Mouse (Mus musculus) intestine, postnatal 0 days (tissue): ENCODE data around the gene Nhej1. TPM values are rescaled to one million over a fixed set of nuclear protein-coding genes. Genes with fewer than 3 reads are reported as not detected.

Experiments used
- ATAC-seq: fragments of 200-750 bp; cut with Nextera tagmentation; 2 replicates; pipeline ENCODE4 v1.8.0; 2017; ENCODE audit warnings: mild to moderate bottlenecking, moderate TSS enrichment, moderate library complexity
- H3K27ac ChIP-seq: fragments of 300-500 bp; sonication (generic); 2 replicates; pipeline ENCODE4 v1.5.1; 2014; ENCODE audit warnings: mild to moderate bottlenecking, low read depth, low read length, moderate library complexity
- H3K27me3 ChIP-seq: fragments of 300-500 bp; sonication (generic); replicated peaks from 2 replicates; pipeline ENCODE4 v1.6.1; 2014; ENCODE audit warnings: low read length, mixed read lengths; ENCODE audit not compliant: control insufficient read depth, insufficient read depth
- H3K36me3 ChIP-seq: fragments of 300-500 bp; sonication (generic); 2 replicates; pipeline ENCODE4 v1.6.1; 2014; ENCODE audit warnings: mild to moderate bottlenecking, moderate library complexity; ENCODE audit not compliant: control insufficient read depth, insufficient read depth
- H3K4me1 ChIP-seq: fragments of 300-500 bp; sonication (generic); replicated peaks from 2 replicates; pipeline ENCODE4 v1.6.1; 2014; ENCODE audit warnings: antibody characterized with exemption, low read length, mixed read lengths; ENCODE audit not compliant: control insufficient read depth, insufficient read depth
- H3K4me2 ChIP-seq: fragments of 300-500 bp; sonication (generic); replicated peaks from 2 replicates; pipeline ENCODE4 v1.6.1; 2014; ENCODE audit warnings: low read depth, mild to moderate bottlenecking, moderate library complexity
- H3K4me3 ChIP-seq: fragments of 300-500 bp; sonication (generic); 2 replicates; pipeline ENCODE4 v1.5.1; 2014; ENCODE audit warnings: low read depth, low read length
- H3K9ac ChIP-seq: fragments of 300-500 bp; sonication (generic); 2 replicates; pipeline ENCODE4 v1.6.1; 2014; ENCODE audit warnings: mild to moderate bottlenecking, low read depth, low read length
- H3K9me3 ChIP-seq: fragments of 300-500 bp; sonication (generic); 2 replicates; pipeline ENCODE4 v1.6.1; 2016; ENCODE audit warnings: mixed run types; ENCODE audit not compliant: control insufficient read depth
- CTCF ChIP-seq: sonication (generic); IDR thresholded peaks from 2 replicates; pipeline ENCODE4 v1.5.1; 2016; ENCODE audit warnings: low read depth, mild to moderate bottlenecking, control low read depth, antibody characterized with exemption, moderate library complexity
- WGBS: fragments of 180-500 bp; shearing (Covaris S2); extraction: QIAGEN DNeasy Blood & Tissue Kit; methylation state at CpG from one replicate; pipeline ENCODE4 v1.1.7; 2014; 5-methylcytosine and 5-hydroxymethylcytosine counted together
- polyA plus RNA-seq: library from polyadenylated mRNA; unstranded; fragments of >200 nt; fragmentation: Nextera tagmentation; extraction: Ambion mirVana; gene quantifications from 2 replicates; pipeline ENCODE4 v1.2.1, GENCODE M21; 2015

Gene Nhej1
- polyA plus RNA-seq, 1 experiment from 2014 or later, result 5.0 TPM

DNA sequence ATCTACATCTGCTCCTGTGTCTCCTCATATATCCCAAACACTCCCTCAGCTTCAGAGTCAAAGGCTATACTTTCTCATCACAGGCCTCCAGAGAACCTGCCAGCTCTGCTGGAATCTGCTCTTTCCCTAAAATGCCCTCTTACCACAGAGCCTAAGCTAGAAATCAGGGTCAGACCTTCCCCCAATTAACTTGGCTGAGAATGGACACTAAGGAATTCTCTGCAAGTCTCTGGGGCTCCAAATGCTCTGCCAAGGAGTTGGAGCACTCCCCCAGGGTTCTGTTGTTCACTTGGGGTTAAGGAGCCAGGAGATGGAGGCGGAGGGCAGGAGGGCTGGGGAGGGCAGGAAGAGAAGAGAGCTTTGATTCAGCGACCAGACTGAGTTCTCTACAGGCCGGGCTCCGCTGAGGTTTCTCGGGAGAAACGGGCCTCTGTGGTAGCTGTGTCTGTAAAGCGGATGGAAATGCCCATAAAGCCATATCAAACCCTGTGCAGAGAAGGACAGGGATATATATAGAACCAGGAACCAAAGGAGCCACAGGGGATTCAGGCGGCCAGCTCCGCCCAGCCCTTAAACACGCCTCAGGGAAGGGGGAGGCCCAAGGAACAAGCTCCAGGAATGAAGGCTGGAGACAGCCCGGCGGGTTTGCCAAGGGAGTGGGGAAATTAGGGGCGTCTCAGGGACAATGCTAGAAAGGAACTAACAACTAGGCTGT is 109.3 kb downstream of the Nhej1 start:
- Histone ChIP-seq H3K4me3 (no peak overlapping the region), H3K27ac (no peak overlapping the region), H3K4me2 (peak overlapping the region; percentile 51), H3K36me3 (no peaks in the 10 kb centered on the region), H3K4me1 (no peaks in the 10 kb centered on the region; the same call in 1 of the 2 replicates), H3K9me3 (no peaks in the 10 kb centered on the region), H3K9ac (no peak overlapping the region), H3K27me3 (no peaks in the 10 kb centered on the region)
- no peak for TF ChIP-seq CTCF
- peak; percentile 65; the same call in 1 of the 2 replicates for ATAC-seq
- WGBS, result 13% methylated on average over 13 of the region's 13 CpGs

- Histone ChIP-seq H3K4me2 (no peak overlapping the region), H3K4me3 (no peak overlapping the region), H3K27me3 (no peaks in the 10 kb centered on the region), H3K9me3 (no peaks in the 10 kb centered on the region), H3K36me3 (no peaks in the 10 kb centered on the region), H3K9ac (no peak overlapping the region), H3K4me1 (no peaks in the 10 kb centered on the region; the same call in 1 of the 2 replicates), H3K27ac (no peak overlapping the region)
- no peak for TF ChIP-seq CTCF
- no peak for ATAC-seq
- WGBS, result 19% methylated on average over 5 of the region's 5 CpGs
Observed at GRCm38 (mm10) chr1:75014210-75014845, 110.7 kb downstream of the Nhej1 start.

- no peak for TF ChIP-seq CTCF
- Histone ChIP-seq H3K9me3 (no peaks in the 10 kb centered on the region), H3K4me3 (no peak overlapping the region), H3K27ac (no peak overlapping the region), H3K36me3 (no peaks in the 10 kb centered on the region), H3K27me3 (no peaks in the 10 kb centered on the region), H3K9ac (no peak overlapping the region), H3K4me2 (no peak overlapping the region), H3K4me1 (no peaks in the 10 kb centered on the region)
- no peak; the same call in 1 of the 2 replicates for ATAC-seq
Observed at GRCm38 (mm10) chr1:75010817-75011216, 114.2 kb downstream of the Nhej1 start.

GRCm38 (mm10) chr1:75010203-75010602 is 114.8 kb downstream of the Nhej1 start:
- Histone ChIP-seq H3K9me3 (no peaks in the 10 kb centered on the region), H3K4me2 (no peak overlapping the region), H3K36me3 (no peaks in the 10 kb centered on the region), H3K27me3 (no peaks in the 10 kb centered on the region), H3K9ac (no peak overlapping the region), H3K27ac (no peak overlapping the region), H3K4me3 (no peak overlapping the region), H3K4me1 (no peaks in the 10 kb centered on the region)
- ATAC-seq, result no peak
- TF ChIP-seq CTCF, result no peak
- 36% methylated on average over 2 of the region's 2 CpGs for WGBS

GRCm38 (mm10) chr1:75006016-75006415 is 119.0 kb downstream of the Nhej1 start:
- no peak for ATAC-seq

DNA sequence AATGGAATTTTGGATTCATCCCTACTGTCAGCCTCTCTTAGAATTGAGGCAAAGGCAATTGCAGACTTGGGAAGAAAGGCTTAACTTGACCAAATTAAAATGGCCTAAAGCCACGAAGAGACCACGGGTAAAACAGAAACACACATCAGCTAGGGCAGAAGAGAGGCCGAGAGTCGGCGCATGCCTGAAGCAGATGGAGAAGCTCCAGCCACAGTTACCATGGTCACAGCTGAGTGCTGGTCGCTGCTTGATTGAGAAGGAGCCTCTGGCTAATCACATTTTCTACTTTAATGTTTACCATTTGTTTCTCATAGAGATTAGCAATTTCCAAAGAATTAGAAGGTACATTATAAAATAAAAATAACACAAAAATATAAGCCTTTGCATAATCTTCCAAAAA is 123.8 kb downstream of the Nhej1 start:
- Histone ChIP-seq H3K36me3 (no peaks in the 10 kb centered on the region), H3K9me3 (no peaks in the 10 kb centered on the region), H3K9ac (no peak overlapping the region), H3K27me3 (no peaks in the 10 kb centered on the region), H3K27ac (no peak overlapping the region), H3K4me1 (no peaks in the 10 kb centered on the region), H3K4me2 (no peak overlapping the region), H3K4me3 (no peak overlapping the region)
- no peak for ATAC-seq
- 67% methylated on average over 6 of the region's 6 CpGs for WGBS
- TF ChIP-seq CTCF, result no peak

More at GRCm38 (mm10) chr1:75006016-75006415, 119.0 kb downstream of the Nhej1 start:
- no peaks in the 10 kb centered on the region for H3K27me3 ChIP-seq
- H3K4me2 ChIP-seq, result no peak overlapping the region
- no peak for TF ChIP-seq CTCF
- WGBS, result 8% methylated on average over 4 of the region's 4 CpGs
- no peaks in the 10 kb centered on the region for H3K9me3 ChIP-seq
- H3K4me3 ChIP-seq, result no peak overlapping the region
- no peak overlapping the region for H3K9ac ChIP-seq
- H3K27ac ChIP-seq, result no peak overlapping the region
- no peaks in the 10 kb centered on the region for H3K4me1 ChIP-seq
- H3K36me3 ChIP-seq, result no peaks in the 10 kb centered on the region
